Mouse (Mus musculus) embryo, embryonic 10.5 days (tissue): ENCODE data around the gene Gm6370.
"Not testable (repeated sequence)": the region's sequence is repeated elsewhere in the genome, so short reads cannot be mapped to it uniquely, and the experiment has no call there.

ENCODE experiments used
- DNase-seq: peaks from one replicate; pipeline ENCODE4 v3.0.0-alpha.2; 2015; ENCODE audit warnings: low spot score

The Gm6370 gene

DNA sequence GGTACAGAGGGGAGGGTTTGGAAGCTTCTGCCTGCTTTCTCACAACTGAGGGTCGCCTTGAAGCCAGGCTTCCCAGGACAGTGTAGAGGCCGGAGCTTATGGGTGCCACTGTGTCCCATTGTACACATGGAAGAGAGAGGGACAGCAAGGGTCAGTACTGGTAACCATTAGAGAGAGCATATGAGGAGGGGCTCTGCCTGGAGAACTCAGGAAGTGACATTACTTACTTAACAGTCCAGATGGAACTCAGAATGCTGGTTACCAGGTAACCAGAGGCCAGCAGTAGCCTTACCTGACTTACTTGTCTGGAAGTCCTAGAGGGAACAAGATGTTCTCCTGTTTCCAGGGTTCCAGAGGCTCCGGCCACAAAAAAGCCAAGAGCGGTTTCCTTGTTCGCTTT is at the start of gene Gm6370:
Gm6370 (plus strand) TSS at position 301 of the 400 bp plus-strand sequence.
- not testable (repeated sequence) for DNase-seq

DNA sequence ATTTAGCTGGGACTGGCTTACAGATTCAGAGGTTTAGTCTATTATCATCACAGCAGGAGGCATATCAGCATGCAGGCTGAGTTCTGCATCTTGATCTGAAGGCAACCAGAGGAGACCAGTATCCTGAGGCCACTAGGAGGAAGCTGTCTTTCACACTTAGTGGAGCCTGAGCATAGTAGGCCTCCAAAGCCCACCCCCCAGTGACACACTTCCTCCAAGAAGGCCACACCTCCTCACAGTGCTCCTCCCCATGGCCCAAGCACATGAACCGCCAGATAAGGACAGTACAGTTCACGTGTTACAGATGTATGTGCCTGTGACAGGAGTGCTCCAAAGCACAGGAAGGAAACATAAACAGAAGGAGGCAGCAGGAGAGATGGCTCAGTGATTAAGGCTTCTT is 48.4 kb upstream of the Gm6370 start:
- no peak for DNase-seq

DNA sequence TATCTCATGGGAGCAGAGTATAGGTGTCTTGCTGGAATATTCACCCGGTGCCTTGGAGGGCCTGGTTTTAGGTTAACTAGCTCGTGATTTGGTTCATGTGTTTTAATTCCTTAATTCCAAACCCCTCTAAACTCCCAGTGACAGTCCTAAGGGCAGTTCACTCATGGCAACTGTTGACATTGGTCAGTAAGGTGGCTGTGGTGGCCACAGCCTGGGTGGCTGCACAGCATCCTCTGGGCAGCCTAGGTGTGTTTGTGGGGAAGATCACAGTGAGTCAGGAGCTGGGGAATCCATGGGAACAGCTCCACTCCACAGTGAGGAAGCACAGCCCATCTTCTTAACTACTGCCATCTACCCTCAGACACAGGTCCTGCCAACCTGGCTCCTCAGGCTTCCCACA is 44.5 kb upstream of the Gm6370 start:
- DNase-seq, result no peak

DNA sequence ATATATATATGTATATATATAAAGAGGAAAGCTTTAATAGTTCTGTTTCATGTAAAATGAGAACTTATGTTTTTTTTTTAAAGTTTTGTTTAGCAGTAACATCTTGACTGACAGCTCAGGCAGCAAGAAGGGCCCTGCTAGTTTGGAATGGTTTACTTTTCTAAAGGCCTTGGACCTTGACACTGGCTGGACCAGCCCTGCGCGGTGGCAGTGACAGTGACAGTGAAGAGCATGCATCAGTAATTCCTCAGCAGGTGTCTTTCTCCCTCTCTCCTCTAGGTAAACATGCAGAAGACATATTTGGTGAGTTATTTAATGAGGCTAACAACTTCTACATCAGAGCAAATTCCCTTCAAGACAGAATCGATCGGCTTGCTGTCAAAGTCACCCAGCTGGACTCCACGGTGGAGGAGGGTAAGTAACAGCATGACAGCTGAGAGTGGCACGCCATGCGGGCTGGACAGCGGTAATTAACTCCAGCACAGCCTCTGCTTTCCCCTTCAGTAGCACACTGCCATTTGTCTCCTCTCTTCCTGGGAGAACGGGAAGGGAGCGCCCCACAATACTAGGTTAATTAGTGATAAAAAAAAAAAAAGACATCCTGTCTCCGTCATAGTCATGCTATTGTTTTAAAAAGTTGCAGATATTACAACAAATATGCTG is 39.4 kb upstream of the Gm6370 start:
- DNase-seq, result no peak

DNA sequence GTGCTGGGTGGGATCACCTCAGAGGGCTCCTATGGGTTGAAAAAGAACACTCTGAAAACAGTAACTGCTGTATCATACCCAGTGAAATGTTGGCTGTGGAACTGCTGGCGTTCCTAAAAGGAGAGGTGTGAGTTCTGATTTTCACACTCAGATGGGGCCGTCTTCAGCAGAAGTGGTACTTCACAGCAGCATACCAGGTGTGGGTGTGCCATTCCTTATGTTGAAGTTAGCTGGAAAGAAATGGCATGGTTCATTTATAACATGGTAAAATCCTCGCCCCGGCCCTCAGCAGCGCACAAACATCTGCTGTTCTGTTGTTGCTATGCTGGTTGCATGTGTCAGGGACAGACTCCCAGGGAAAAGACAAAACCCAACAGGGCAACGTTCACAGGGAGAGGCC is 37.6 kb upstream of the Gm6370 start:
- no peak for DNase-seq

DNA sequence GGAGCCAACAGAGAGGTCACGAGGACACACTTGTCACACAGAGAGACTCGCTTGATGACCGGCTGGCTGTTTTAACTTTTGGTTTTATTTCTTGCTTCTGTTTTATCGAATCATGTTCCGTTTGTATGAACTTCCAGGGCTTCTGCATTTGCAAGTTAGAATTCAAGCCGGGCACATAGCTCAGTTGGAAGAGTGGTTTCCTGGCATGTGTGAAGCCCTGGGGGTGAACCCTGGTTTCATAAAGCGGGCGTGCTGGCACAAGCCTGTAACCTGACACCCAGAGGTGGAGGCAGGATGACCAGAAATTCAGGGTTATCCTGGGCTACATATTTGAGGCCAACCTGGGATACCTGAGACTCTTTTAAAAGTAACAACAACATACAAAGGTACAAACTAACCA is 29.6 kb upstream of the Gm6370 start:
- DNase-seq, result no peak

DNA sequence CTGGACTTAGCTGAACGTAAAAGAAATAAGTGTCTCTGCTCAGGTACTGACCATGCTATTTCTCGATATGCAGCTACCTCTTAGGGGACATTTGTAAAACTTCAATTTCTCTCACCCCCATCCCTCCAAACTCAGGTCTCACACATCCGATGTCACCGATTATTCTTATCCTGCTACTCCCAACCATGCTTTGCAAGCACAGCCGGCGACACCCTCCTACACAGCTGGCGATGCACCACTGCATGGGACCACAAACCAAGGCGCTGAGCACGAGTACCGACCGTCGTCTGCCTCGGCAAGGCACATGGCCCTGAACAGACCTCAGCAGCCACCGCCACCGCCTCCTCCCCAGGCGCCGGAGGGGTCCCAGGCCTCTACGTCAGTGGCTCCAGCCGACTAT is 24.5 kb upstream of the Gm6370 start:
- no peak for DNase-seq

DNA sequence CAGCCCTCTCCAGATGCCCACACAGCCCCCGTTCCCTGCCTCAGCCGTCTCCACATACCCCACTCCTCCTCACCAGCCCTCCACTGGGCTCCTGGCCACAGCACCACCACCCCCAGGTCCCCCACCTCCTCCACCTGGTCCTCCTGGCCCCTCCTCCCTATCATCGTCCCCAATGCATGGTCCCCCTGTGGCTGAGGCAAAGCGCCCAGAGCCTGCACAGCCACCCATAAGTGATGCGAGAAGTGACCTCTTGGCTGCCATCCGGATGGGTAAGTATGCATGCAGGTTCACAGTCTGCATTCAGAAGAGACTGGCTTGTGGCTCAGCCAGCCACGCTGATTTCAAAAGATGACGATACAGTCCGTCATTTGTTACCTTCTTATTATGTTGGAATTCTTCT is 22.9 kb upstream of the Gm6370 start:
- DNase-seq, result no peak

DNA sequence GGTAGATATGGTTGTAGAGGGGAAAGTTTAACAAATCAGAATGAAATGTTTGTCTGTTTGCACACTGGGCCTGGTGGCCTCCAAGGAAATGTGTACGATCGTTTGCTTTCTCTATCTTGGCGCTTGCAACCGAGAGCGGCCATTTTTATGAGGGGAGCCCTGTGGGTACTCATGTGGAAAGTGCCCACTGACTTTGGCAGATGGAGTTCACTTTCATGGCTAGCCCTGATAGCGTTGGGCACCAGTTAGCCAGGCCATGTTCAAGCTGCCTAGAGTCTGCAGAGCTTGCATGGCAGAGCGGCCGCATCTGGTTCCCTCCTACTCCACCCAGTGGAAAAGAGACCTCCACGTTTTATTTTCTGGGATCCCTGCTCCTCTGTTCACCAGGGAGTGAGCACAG is 20.3 kb upstream of the Gm6370 start:
- DNase-seq, result no peak

DNA sequence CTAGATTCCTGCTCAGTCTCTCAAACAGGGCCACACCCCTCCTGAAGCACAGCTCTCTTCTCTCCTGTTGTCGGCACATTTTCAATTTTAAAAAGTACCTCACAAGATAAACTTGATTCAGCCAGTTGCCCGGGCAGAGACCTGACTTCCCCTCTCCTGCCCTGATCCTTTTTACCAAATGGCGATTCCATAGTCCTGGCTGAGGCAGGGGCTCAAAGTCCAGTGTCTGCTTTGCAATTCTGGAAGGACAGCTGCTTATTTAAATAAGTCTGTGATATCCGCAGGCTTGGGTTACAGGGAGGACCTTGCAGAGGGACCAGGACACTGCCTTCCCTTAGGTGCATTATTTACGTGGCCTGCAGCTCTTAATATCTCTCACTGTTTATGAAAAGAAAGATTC is 19.9 kb upstream of the Gm6370 start:
- DNase-seq, result no peak

DNA sequence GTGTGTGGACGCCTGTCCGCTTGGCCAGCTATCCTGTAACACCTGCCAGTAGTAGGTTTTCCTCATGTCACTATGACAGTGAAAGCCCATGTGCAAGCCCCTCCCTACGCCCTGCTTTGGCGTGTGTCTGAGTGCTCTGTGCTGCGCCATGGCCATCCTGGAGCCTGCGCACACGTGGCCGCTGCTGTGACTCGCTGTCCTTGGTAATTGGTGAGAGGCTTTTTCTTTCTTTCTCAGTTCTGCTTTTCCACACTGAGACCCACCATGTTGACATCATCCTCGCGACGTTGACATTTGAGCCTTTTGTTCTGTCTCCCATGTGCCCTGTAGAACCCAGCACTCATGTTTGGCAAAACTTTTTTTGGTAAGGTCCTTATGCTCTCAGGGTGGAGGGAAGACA is 19.3 kb upstream of the Gm6370 start:
- no peak for DNase-seq

DNA sequence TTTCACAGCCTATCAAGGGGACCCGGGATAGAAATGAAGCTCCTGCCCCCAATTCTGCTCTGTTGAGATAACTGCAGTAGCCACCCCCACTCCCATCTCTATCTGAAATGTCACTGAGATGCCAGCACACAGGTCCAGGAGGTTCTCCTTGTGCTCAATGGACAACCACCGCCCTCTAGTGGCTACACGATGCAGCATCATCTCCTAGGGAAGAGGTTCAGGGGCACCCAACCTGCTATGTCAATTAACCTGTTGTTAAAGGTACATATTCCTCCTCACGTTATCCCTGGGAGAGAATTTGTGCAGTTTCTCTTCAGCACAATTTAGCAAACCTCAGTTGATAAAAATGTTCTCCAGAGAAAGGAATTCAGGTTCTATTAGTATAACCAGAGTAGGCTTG is 11.6 kb upstream of the Gm6370 start:
- not testable (repeated sequence) for DNase-seq

DNA sequence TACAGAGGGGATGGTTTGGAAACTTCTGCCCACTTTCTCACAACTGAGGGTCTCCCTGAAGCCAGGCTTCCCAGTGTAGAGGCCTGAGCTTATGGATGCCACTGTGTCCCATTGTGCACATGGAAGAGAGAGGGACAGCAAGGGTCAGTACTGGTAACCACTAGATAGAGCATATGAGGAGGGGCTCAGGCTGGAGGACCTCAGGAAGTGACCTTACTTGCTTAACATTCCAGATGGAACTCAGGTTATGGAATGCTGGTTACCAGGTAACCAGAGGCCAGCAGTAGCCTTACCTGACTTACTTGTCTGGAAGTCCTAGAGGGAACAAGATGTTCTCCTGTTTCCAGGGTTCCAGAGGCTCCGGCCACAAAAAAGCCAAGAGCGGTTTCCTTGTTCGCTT is 9.5 kb upstream of the Gm6370 start, which contains the start of gene Gm6408:
Gm6408 (plus strand) TSS at position 301 of the 400 bp plus-strand sequence.
- not testable (repeated sequence) for DNase-seq

DNA sequence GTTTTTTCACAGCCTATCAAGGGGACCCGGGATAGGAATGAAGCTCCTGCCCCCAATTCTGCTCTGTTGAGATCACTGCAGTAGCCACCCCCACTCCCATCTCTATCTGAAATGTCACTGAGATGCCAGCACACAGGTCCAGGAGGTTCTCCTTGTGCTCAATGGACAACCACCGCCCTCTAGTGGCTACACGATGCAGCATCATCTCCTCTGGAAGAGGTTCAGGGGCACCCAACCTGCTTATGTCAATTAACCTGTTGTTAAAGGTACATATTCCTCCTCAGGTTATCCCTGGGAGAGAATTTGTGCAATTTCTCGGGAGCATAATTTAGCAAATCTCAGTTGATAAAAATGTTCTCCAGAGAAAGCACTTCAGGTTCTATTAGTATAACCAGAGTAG is 2.2 kb upstream of the Gm6370 start:
- DNase-seq, result not testable (repeated sequence)

DNA sequence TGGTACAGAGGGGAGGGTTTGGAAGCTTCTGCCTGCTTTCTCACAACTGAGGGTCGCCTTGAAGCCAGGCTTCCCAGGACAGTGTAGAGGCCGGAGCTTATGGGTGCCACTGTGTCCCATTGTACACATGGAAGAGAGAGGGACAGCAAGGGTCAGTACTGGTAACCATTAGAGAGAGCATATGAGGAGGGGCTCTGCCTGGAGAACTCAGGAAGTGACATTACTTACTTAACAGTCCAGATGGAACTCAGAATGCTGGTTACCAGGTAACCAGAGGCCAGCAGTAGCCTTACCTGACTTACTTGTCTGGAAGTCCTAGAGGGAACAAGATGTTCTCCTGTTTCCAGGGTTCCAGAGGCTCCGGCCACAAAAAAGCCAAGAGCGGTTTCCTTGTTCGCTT is 10.9 kb downstream of the Gm6370 start, which contains the start of gene 4930449I24Rik:
4930449I24Rik (plus strand) TSS at position 301 of the 400 bp plus-strand sequence.
- DNase-seq, result not testable (repeated sequence)

DNA sequence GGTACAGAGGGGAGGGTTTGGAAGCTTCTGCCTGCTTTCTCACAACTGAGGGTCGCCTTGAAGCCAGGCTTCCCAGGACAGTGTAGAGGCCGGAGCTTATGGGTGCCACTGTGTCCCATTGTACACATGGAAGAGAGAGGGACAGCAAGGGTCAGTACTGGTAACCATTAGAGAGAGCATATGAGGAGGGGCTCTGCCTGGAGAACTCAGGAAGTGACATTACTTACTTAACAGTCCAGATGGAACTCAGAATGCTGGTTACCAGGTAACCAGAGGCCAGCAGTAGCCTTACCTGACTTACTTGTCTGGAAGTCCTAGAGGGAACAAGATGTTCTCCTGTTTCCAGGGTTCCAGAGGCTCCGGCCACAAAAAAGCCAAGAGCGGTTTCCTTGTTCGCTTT is 22.7 kb downstream of the Gm6370 start, which contains the start of gene Gm3402:
Gm3402 (plus strand) TSS at position 301 of the 400 bp plus-strand sequence.
- DNase-seq, result not testable (repeated sequence)

DNA sequence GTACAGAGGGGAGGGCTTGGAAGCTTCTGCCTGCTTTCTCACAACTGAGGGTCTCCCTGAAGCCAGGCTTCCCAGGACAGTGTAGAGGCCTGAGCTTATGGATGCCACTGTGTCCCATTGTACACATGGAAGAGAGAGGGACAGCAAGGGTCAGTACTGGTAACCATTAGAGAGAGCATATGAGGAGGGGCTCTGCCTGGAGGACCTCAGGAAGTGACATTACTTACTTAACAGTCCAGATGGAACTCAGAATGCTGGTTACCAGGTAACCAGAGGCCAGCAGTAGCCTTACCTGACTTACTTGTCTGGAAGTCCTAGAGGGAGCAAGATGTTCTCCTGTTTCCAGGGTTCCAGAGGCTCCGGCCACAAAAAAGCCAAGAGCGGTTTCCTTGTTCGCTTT is 34.3 kb downstream of the Gm6370 start, which contains the start of gene Gm3404:
Gm3404 (plus strand) TSS at position 301 of the 400 bp plus-strand sequence.
- DNase-seq, result not testable (repeated sequence)

DNA sequence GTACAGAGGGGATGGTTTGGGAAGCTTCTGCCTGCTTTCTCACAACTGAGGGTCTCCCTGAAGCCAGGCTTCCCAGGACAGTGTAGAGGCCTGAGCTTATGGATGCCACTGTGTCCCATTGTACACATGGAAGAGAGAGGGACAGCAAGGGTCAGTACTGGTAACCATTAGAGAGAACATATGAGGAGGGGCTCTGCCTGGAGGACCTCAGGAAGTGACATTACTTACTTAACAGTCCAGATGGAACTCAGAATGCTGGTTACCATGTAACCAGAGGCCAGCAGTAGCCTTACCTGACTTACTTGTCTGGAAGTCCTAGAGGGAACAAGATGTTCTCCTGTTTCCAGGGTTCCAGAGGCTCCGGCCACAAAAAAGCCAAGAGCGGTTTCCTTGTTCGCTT is 46.2 kb downstream of the Gm6370 start, which contains the start of gene Gm3409:
Gm3409 (plus strand) TSS at position 301 of the 400 bp plus-strand sequence.
- not testable (repeated sequence) for DNase-seq
